Mouse (Mus musculus) heart, embryonic 14.5 days (tissue): ENCODE measurements around the gene Rhob. TPM values are rescaled to one million over a fixed set of nuclear protein-coding genes. Genes with fewer than 3 reads are reported as not detected.
A peak's percentile ranks its signal among the peaks of the same experiment; 100 is the strongest.
"Not testable (repeated sequence)": the region's sequence is repeated elsewhere in the genome, so short reads cannot be mapped to it uniquely, and the experiment has no call there.

ENCODE experiments used
- ATAC-seq: fragments of 200-750 bp; cut with Nextera tagmentation; 2 replicates; pipeline ENCODE4 v1.8.0; 2017; ENCODE audit warnings: low read depth, moderate TSS enrichment; ENCODE audit not compliant: insufficient number of reproducible peaks, insufficient read depth, low FRiP score
- H3K27ac ChIP-seq, 2 experiments: fragments of 200-500 bp in 1 of 2; fragments of 300-500 bp in 1 of 2; sonication (generic) in 1 of 2; replicated peaks in 1 of 2; 2 replicates each; pipeline ENCODE4 v1.5.1; 2012 to 2014; ENCODE audit warnings: low read depth in 2 of 2, low read length in 2 of 2, control low read depth in 1 of 2, mild to moderate bottlenecking in 1 of 2, mixed read lengths in 1 of 2; ENCODE audit not compliant: control insufficient read depth in 1 of 2, insufficient read depth in 1 of 2
- H3K27me3 ChIP-seq: fragments of 300-500 bp; sonication (generic); 2 replicates; pipeline ENCODE4 v1.6.1; 2014; ENCODE audit warnings: mild to moderate bottlenecking, low read length, control low read depth; ENCODE audit not compliant: control insufficient read depth, insufficient read depth
- H3K36me3 ChIP-seq: fragments of 300-500 bp; sonication (generic); 2 replicates; pipeline ENCODE4 v1.6.1; 2014; ENCODE audit warnings: mild to moderate bottlenecking, control low read depth, low read length, mixed read lengths; ENCODE audit not compliant: control insufficient read depth, insufficient read depth
- H3K4me1 ChIP-seq, 2 experiments: fragments of 200-500 bp in 1 of 2; fragments of 300-500 bp in 1 of 2; sonication (generic) in 1 of 2; 2 replicates each; pipeline ENCODE4 v1.6.1; 2012 to 2014; ENCODE audit warnings: low read length in 2 of 2, control low read depth in 1 of 2, mixed read lengths in 1 of 2; ENCODE audit not compliant: control insufficient read depth in 2 of 2, insufficient read depth in 2 of 2
- H3K4me2 ChIP-seq: fragments of 300-500 bp; sonication (generic); 2 replicates; pipeline ENCODE4 v1.6.1; 2014; ENCODE audit warnings: mild to moderate bottlenecking, low read length
- H3K4me3 ChIP-seq, 2 experiments: fragments of 200-500 bp in 1 of 2; fragments of 300-500 bp in 1 of 2; sonication (generic) in 1 of 2; 2 replicates each; pipeline ENCODE4 v1.5.1; 2012 to 2014; ENCODE audit warnings: low read length in 2 of 2, mild to moderate bottlenecking in 2 of 2, control low read depth in 1 of 2, low read depth in 1 of 2, moderate library complexity in 1 of 2; ENCODE audit not compliant: control insufficient read depth in 1 of 2, insufficient read depth in 1 of 2
- H3K9ac ChIP-seq: fragments of 300-500 bp; sonication (generic); 2 replicates; pipeline ENCODE4 v1.6.1; 2014; ENCODE audit warnings: mild to moderate bottlenecking, low read length
- H3K9me3 ChIP-seq: fragments of 300-500 bp; sonication (generic); 2 replicates; pipeline ENCODE4 v1.6.1; 2016; ENCODE audit warnings: low read length, control low read depth; ENCODE audit not compliant: control insufficient read depth
- WGBS: fragments of 180-500 bp; shearing (Covaris S2); extraction: QIAGEN DNeasy Blood & Tissue Kit; methylation state at CpG from one replicate; pipeline ENCODE4 v1.1.7; 2014; 5-methylcytosine and 5-hydroxymethylcytosine counted together
- polyA plus RNA-seq: library from polyadenylated mRNA; unstranded; fragments of >200 nt; fragmentation: Nextera tagmentation; extraction: Ambion mirVana; gene quantifications from 2 replicates; pipeline ENCODE4 v1.2.1, GENCODE M21; 2014

Rhob gene
- polyA plus RNA-seq, 1 experiment from 2014 or later = 56.1 TPM

- WGBS = 78% methylated on average over 3 of the region's 3 CpGs
- 0 out of 2 replicates have a peak, but pooled peaks cover 5% of the 10 kb centered on the region for H3K27me3 ChIP-seq
- no peak overlapping the region for H3K4me3 ChIP-seq
- H3K9ac ChIP-seq = no peak overlapping the region
- no peaks in the 10 kb centered on the region for H3K36me3 ChIP-seq
- no peak overlapping the region for H3K27ac ChIP-seq
- no peak overlapping the region for H3K4me2 ChIP-seq
- ATAC-seq = no peak
- H3K9me3 ChIP-seq = no peaks in the 10 kb centered on the region
- no peaks in the 10 kb centered on the region; a peak in 1 of 4 replicates for H3K4me1 ChIP-seq
Measured at GRCm38 (mm10) chr12:8463599-8464160, 36.1 kb downstream of the Rhob start.

DNA sequence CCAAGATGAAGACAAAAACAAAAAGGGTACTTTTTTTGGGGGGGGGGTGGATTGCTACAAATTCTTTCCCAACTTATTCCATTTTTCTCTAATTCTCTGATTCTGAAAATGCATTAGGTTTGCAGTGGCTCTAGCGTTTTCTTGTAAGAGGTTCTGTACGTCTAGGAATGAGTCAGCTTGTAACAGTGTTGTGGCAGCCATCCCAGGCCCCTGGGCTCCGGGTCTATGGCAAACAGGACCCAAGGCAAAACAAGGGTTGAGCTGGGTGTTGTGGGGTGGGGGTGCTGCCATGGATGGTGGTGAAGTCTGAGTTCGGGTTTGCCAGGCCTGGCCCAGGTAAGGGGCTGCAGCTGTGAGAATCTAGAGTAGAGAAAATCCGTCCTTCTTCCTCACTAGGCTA is 37.3 kb downstream of the Rhob start:
- no peaks in the 10 kb centered on the region for H3K36me3 ChIP-seq
- no peaks in the 10 kb centered on the region; a peak in 1 of 4 replicates for H3K4me1 ChIP-seq
- WGBS = 78% methylated on average over 5 of the region's 5 CpGs
- no peaks in the 10 kb centered on the region for H3K9me3 ChIP-seq
- H3K9ac ChIP-seq = no peak overlapping the region
- H3K4me3 ChIP-seq = no peak overlapping the region
- H3K27me3 ChIP-seq = 0 out of 2 replicates have a peak, but pooled peaks cover 5% of the 10 kb centered on the region
- no peak overlapping the region for H3K4me2 ChIP-seq
- H3K27ac ChIP-seq = no peak overlapping the region
- ATAC-seq = no peak

DNA sequence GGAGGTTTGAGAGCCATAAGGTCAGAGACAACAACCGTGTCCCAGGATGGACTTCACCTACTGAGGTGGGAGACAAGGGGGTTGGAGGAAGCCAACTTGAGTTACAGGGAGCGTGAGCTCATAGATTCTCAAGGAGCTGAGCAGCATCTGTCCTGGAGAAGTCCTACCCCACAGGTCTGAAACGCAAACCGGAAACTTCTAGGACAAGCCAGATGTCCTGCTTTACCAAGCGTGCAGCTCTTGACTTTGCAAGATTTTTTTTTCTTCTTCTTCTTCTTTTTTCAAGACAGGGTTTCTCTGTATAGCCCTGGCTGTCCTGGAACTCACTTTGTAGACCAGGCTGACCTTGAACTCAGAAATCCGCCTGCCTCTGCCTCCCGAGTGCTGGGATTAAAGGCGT is 38.2 kb downstream of the Rhob start:
- not testable (repeated sequence) for H3K27me3 ChIP-seq, H3K36me3 ChIP-seq, H3K4me2 ChIP-seq, ATAC-seq, H3K9ac ChIP-seq, H3K4me1 ChIP-seq, H3K27ac ChIP-seq, H3K4me3 ChIP-seq, H3K9me3 ChIP-seq
- 90% methylated on average over 8 of the region's 8 CpGs for WGBS

DNA sequence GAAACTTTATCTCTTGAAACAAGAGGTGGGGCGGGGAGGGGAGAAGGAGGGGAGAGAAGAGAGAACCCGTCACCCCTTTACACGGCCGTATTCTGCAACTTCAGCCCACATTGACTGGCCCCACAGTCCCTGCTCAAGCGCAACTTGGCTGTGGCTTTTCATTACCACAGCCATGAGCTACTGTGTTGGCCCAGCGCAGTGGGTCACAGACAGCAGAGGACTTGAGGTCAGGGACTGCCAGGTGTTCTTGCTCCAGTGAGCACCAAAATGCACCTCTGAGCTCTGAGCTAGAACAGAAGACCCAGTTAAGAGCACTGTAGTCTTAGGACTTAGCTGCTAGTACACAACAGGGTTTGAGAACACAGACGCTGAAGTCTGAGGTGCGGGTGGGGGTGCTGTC is 41.4 kb downstream of the Rhob start:
- Histone ChIP-seq H3K36me3 (no peaks in the 10 kb centered on the region), H3K27me3 (no peaks in the 10 kb centered on the region), H3K9me3 (no peaks in the 10 kb centered on the region), H3K9ac (no peak overlapping the region), H3K4me3 (no peak overlapping the region), H3K4me1 (peaks cover 5 to 11% of the 10 kb centered on the region in 2 experiments), H3K4me2 (no peak overlapping the region), H3K27ac (no peak overlapping the region)
- no peak for ATAC-seq
- 83% methylated on average over 8 of the region's 8 CpGs for WGBS

- WGBS = 64% methylated on average over 5 of the region's 5 CpGs
- Histone ChIP-seq H3K36me3 (no peaks in the 10 kb centered on the region), H3K9me3 (no peaks in the 10 kb centered on the region), H3K4me1 (peaks cover 7 to 17% of the 10 kb centered on the region in 2 experiments), H3K27me3 (no peaks in the 10 kb centered on the region), H3K9ac (no peak overlapping the region), H3K4me3 (no peak overlapping the region), H3K27ac (no peak overlapping the region), H3K4me2 (no peak overlapping the region)
- no peak for ATAC-seq
Measured at GRCm38 (mm10) chr12:8457052-8457451, 42.8 kb downstream of the Rhob start.

GRCm38 (mm10) chr12:8455046-8455445 is 44.8 kb downstream of the Rhob start:
- no peak for ATAC-seq
- H3K4me1 ChIP-seq = peaks cover 9 to 22% of the 10 kb centered on the region in 2 experiments
- H3K4me3 ChIP-seq = no peak overlapping the region
- H3K4me2 ChIP-seq = no peak overlapping the region
- no peaks in the 10 kb centered on the region for H3K9me3 ChIP-seq
- H3K27ac ChIP-seq = no peak overlapping the region
- no peaks in the 10 kb centered on the region for H3K36me3 ChIP-seq
- no peaks in the 10 kb centered on the region for H3K27me3 ChIP-seq
- H3K9ac ChIP-seq = no peak overlapping the region
- WGBS = 31% methylated on average over 2 of the region's 2 CpGs

DNA sequence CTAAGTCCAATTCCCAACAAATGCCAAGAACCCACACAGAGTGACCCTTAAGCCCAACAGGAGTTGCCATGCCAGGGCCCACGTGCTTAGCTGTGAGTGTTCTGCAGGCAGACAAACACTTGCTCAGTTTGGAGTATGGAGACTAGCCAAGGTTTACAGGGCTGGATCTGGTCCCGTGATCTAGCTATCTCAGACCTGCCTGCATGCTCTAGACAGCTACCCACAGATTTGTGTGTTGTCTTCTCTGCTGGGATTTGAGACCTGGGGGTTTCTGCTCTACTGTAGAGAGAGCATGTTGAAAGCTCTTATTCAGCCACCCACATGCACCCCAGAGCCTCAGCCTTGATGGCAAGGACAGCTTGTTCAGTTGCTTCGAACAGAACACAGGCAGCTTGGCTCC is 45.3 kb downstream of the Rhob start:
- Histone ChIP-seq H3K4me2 (no peak overlapping the region), H3K9me3 (no peaks in the 10 kb centered on the region), H3K4me1 (peaks cover 9 to 22% of the 10 kb centered on the region in 2 experiments), H3K36me3 (no peaks in the 10 kb centered on the region), H3K9ac (no peak overlapping the region), H3K27ac (peak overlapping the region; percentile 10 to 35; a peak in 1 of 4 replicates), H3K4me3 (no peak overlapping the region), H3K27me3 (no peaks in the 10 kb centered on the region)
- WGBS = 43% methylated on average over 3 of the region's 3 CpGs
- no peak for ATAC-seq
